Mouse (Mus musculus): ENCODE data around the gene Lamp5.

The Lamp5 gene

GRCm38 (mm10) chr2:136051688-136052289 lies at the start of gene Lamp5:
TSS of gene Lamp5 (plus strand) at chr2:136052239.
- DNase-seq (ENCODE audit: low spot score), result no peak

GRCm38 (mm10) chr2:136003836-136004235 lies 48.2 kb upstream of the Lamp5 start:
- no peak for DNase-seq (ENCODE audit: low spot score)

GRCm38 (mm10) chr2:136006280-136006679 lies 45.8 kb upstream of the Lamp5 start:
- DNase-seq (ENCODE audit: low spot score), result no peak

GRCm38 (mm10) chr2:136012759-136013158 lies 39.3 kb upstream of the Lamp5 start:
- no peak for DNase-seq (ENCODE audit: low spot score)

GRCm38 (mm10) chr2:136048464-136048863 lies 3.6 kb upstream of the Lamp5 start:
- no peak for DNase-seq (ENCODE audit: low spot score)

- no peak for DNase-seq (ENCODE audit: low spot score)
Measured at GRCm38 (mm10) chr2:136050793-136051615, 1.0 kb upstream of the Lamp5 start.

GRCm38 (mm10) chr2:136057861-136058331 lies 5.9 kb downstream of the Lamp5 start:
- DNase-seq (ENCODE audit: low spot score), result peak; percentile 53

GRCm38 (mm10) chr2:136058398-136058797 lies 6.4 kb downstream of the Lamp5 start:
- DNase-seq (ENCODE audit: low spot score), result no peak

- no peak for DNase-seq (ENCODE audit: low spot score)
Measured at GRCm38 (mm10) chr2:136059029-136059669, 7.1 kb downstream of the Lamp5 start.

GRCm38 (mm10) chr2:136064356-136064755 lies 12.3 kb downstream of the Lamp5 start:
- no peak for DNase-seq (ENCODE audit: low spot score)

- no peak for DNase-seq (ENCODE audit: low spot score)
Measured at GRCm38 (mm10) chr2:136095978-136096377, 43.9 kb downstream of the Lamp5 start.

- DNase-seq (ENCODE audit: low spot score), result no peak
Measured at GRCm38 (mm10) chr2:136097143-136097542, 45.1 kb downstream of the Lamp5 start.

- DNase-seq (ENCODE audit: low spot score), result no peak
Measured at GRCm38 (mm10) chr2:136107597-136107996, 55.6 kb downstream of the Lamp5 start.

GRCm38 (mm10) chr2:136108124-136109037 lies 56.3 kb downstream of the Lamp5 start:
- no peak for DNase-seq (ENCODE audit: low spot score)

GRCm38 (mm10) chr2:136109038-136109363 lies 57.0 kb downstream of the Lamp5 start:
- DNase-seq (ENCODE audit: low spot score), result no peak

- no peak for DNase-seq (ENCODE audit: low spot score)
Measured at GRCm38 (mm10) chr2:136113374-136113773, 61.3 kb downstream of the Lamp5 start.

GRCm38 (mm10) chr2:136118006-136118405 lies 66.0 kb downstream of the Lamp5 start:
- no peak for DNase-seq (ENCODE audit: low spot score)
